Mouse (Mus musculus): ENCODE data around the gene Clec9a. TPM values are rescaled to one million over a fixed set of nuclear protein-coding genes. Genes with fewer than 3 reads are reported as not detected.

Clec9a gene
- polyA plus RNA-seq (2014; fragmentation: Nextera tagmentation; extraction: Ambion mirVana), result 0.41 and 0.45 TPM in 2 replicates

DNA sequence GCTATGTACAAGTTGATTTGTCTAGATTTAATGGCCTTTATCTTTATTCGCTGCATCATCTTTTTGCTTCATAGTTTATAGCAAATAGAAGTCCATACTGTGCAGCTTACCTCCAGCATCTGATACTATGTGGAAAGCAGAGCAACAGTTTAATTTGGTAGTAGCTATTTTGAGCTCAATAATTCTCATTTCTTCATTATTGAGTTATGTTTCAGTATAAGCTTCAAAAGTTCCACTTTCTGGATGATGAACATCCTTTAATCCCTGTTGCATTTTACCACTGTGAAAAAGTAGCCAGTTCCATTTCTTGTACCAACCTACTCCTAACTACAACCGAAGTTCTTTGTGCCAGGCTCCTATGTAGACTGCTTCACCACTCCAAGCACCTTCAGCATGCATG lies at the start of gene Clec9a:
Clec9a (plus strand) TSS at position 301 of the 400 bp plus-strand sequence.
- H3K27me3 ChIP-seq (ENCODE audit: control insufficient read depth, insufficient read depth, low read length), result no peaks in the 10 kb centered on the region
- 86% methylated on average over 2 of the region's 2 CpGs for WGBS
- H3K4me3 ChIP-seq (ENCODE audit: low read length), result no peak within 1 kb of the TSS
- no peak within 1 kb of the TSS for H3K9ac ChIP-seq (ENCODE audit: low read depth, low read length)
- no peaks in the 10 kb centered on the region for H3K36me3 ChIP-seq (ENCODE audit: control insufficient read depth, insufficient read depth, low read length)
- no peaks in the 10 kb centered on the region for H3K4me1 ChIP-seq (ENCODE audit: control insufficient read depth, insufficient read depth, low read length)
- no peak within 1 kb of the TSS for H3K27ac ChIP-seq (ENCODE audit: low read depth, low read length)
- ATAC-seq (ENCODE audit: low FRiP score, low TSS enrichment), result no peak
- no peak within 1 kb of the TSS for H3K4me2 ChIP-seq (replicated peaks; ENCODE audit: low read depth, low read length)
- H3K9me3 ChIP-seq (ENCODE audit: control insufficient read depth, low read length), result no peaks in the 10 kb centered on the region

DNA sequence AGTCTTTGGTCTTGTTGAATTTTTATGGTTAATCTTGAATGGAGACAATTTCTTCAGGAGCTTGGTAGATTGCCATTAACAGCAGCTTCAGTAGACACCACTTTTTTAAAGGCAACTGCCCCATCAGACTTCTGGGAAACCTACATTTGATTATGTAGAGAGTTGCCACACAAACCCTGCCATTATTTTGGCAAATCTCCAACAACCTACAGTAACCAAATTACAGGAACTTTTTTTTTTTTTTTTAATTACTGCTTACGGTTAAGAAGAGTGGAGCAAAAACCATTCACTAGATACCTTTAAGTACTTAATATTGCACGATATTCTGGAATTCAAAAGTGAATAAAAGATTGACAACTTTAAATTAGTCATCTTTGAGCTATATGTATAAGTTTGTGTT lies 49.1 kb upstream of the Clec9a start:
- Histone ChIP-seq H3K4me1 (ENCODE audit: control insufficient read depth, insufficient read depth, low read length) (no peaks in the 10 kb centered on the region), H3K27me3 (ENCODE audit: control insufficient read depth, insufficient read depth, low read length) (no peaks in the 10 kb centered on the region), H3K36me3 (ENCODE audit: control insufficient read depth, insufficient read depth, low read length) (no peaks in the 10 kb centered on the region), H3K27ac (ENCODE audit: low read depth, low read length) (no peak overlapping the region), H3K4me2 (replicated peaks; ENCODE audit: low read depth, low read length) (no peak overlapping the region), H3K9ac (ENCODE audit: low read depth, low read length) (no peak overlapping the region), H3K9me3 (ENCODE audit: control insufficient read depth, low read length) (no peaks in the 10 kb centered on the region), H3K4me3 (ENCODE audit: low read length) (no peak overlapping the region)
- WGBS, result 91% methylated on average over 2 of the region's 2 CpGs
- no peak for ATAC-seq (ENCODE audit: low FRiP score, low TSS enrichment)

DNA sequence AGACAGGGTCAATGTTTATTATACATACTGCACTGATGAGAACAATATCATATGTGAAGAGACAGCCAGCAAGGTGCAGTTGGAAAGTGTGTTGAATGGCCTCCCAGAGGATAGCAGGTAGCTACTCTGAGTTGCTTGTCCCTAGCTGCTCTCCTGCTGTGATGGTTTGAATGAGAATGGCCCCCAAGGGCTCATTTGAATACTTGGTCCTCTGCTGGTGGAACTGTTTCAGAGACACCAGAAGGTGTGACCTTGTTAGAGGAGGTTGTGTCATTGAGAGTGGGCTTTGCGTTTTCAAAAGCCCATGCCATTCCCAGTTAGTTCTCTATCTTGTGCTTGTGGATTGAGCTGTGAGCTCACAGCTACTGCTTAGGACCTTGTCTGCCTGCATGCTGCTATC lies 44.7 kb upstream of the Clec9a start:
- Histone ChIP-seq H3K4me2 (replicated peaks; ENCODE audit: low read depth, low read length) (no peak overlapping the region), H3K27ac (ENCODE audit: low read depth, low read length) (no peak overlapping the region), H3K4me3 (ENCODE audit: low read length) (no peak overlapping the region), H3K4me1 (ENCODE audit: control insufficient read depth, insufficient read depth, low read length) (no peaks in the 10 kb centered on the region), H3K36me3 (ENCODE audit: control insufficient read depth, insufficient read depth, low read length) (no peaks in the 10 kb centered on the region), H3K9me3 (ENCODE audit: control insufficient read depth, low read length) (no peaks in the 10 kb centered on the region), H3K9ac (ENCODE audit: low read depth, low read length) (no peak overlapping the region), H3K27me3 (ENCODE audit: control insufficient read depth, insufficient read depth, low read length) (no peaks in the 10 kb centered on the region)
- WGBS, result 40% methylated on average over 1 of the region's 1 CpGs
- no peak for ATAC-seq (ENCODE audit: low FRiP score, low TSS enrichment)

GRCm38 (mm10) chr6:129365959-129366359 lies 42.7 kb upstream of the Clec9a start:
- no peaks in the 10 kb centered on the region for H3K4me1 ChIP-seq (ENCODE audit: control insufficient read depth, insufficient read depth, low read length)
- H3K4me3 ChIP-seq (ENCODE audit: low read length), result no peak overlapping the region
- H3K27ac ChIP-seq (ENCODE audit: low read depth, low read length), result no peak overlapping the region
- no peak overlapping the region for H3K4me2 ChIP-seq (replicated peaks; ENCODE audit: low read depth, low read length)
- ATAC-seq (ENCODE audit: low FRiP score, low TSS enrichment), result peak; percentile 69; the same call in 1 of the 2 replicates
- H3K9ac ChIP-seq (ENCODE audit: low read depth, low read length), result no peak overlapping the region
- no peaks in the 10 kb centered on the region for H3K36me3 ChIP-seq (ENCODE audit: control insufficient read depth, insufficient read depth, low read length)
- H3K27me3 ChIP-seq (ENCODE audit: control insufficient read depth, insufficient read depth, low read length), result no peaks in the 10 kb centered on the region
- 19% methylated on average over 6 of the region's 6 CpGs for WGBS
- no peaks in the 10 kb centered on the region for H3K9me3 ChIP-seq (ENCODE audit: control insufficient read depth, low read length)

DNA sequence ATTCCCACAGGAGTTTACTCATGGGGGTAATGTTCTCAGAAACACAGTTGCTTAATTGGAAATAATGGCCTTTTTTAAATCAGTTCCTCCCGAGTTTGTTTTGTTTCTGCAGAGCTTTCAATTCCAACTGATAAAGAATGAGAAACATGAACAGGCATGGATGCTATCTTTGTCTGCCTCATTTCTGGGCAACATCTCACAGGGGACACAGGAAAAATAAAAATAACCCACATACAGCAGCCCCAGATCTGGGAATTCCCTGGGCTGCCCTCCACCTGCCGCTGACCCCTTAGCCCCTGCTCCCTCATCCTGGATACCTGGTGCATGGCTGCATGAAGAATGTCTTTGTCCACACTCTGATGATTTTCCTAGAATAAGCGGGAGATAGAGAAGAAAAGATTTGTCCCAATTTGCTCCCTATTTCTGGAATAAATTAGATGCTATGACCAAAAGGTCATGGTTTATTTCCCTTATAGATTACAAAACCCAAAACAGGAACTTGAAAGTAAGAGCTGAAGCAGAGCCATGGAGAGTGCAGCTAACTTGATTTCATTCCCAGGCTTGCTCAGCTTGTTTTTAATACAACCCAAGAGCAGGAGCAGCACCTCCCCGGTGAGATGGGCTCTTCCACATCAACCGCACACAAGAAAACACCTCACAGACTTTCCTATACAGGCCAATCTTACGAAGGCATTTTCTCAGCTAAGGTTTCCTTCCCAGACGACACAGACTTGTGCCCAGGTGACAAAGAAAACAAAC lies 39.1 kb upstream of the Clec9a start:
- Histone ChIP-seq H3K36me3 (ENCODE audit: control insufficient read depth, insufficient read depth, low read length) (no peaks in the 10 kb centered on the region), H3K4me2 (replicated peaks; ENCODE audit: low read depth, low read length) (no peak overlapping the region), H3K9ac (ENCODE audit: low read depth, low read length) (no peak overlapping the region), H3K4me1 (ENCODE audit: control insufficient read depth, insufficient read depth, low read length) (no peaks in the 10 kb centered on the region), H3K27ac (ENCODE audit: low read depth, low read length) (no peak overlapping the region), H3K27me3 (ENCODE audit: control insufficient read depth, insufficient read depth, low read length) (no peaks in the 10 kb centered on the region), H3K9me3 (ENCODE audit: control insufficient read depth, low read length) (no peaks in the 10 kb centered on the region), H3K4me3 (ENCODE audit: low read length) (no peak overlapping the region)
- no peak for ATAC-seq (ENCODE audit: low FRiP score, low TSS enrichment)
- 52% methylated on average over 7 of the region's 7 CpGs for WGBS

GRCm38 (mm10) chr6:129374937-129375471 lies 33.7 kb upstream of the Clec9a start:
- Histone ChIP-seq H3K27ac (ENCODE audit: low read depth, low read length) (no peak overlapping the region), H3K9me3 (ENCODE audit: control insufficient read depth, low read length) (no peaks in the 10 kb centered on the region), H3K4me3 (ENCODE audit: low read length) (no peak overlapping the region), H3K27me3 (ENCODE audit: control insufficient read depth, insufficient read depth, low read length) (no peaks in the 10 kb centered on the region), H3K4me2 (replicated peaks; ENCODE audit: low read depth, low read length) (no peak overlapping the region), H3K4me1 (ENCODE audit: control insufficient read depth, insufficient read depth, low read length) (no peaks in the 10 kb centered on the region), H3K9ac (ENCODE audit: low read depth, low read length) (no peak overlapping the region), H3K36me3 (ENCODE audit: control insufficient read depth, insufficient read depth, low read length) (no peaks in the 10 kb centered on the region)
- 78% methylated on average over 2 of the region's 2 CpGs for WGBS
- no peak for ATAC-seq (ENCODE audit: low FRiP score, low TSS enrichment)

GRCm38 (mm10) chr6:129380454-129380853 lies 28.2 kb upstream of the Clec9a start:
- H3K9ac ChIP-seq (ENCODE audit: low read depth, low read length), result no peak overlapping the region
- no peaks in the 10 kb centered on the region for H3K9me3 ChIP-seq (ENCODE audit: control insufficient read depth, low read length)
- WGBS, result 76% methylated on average over 4 of the region's 4 CpGs
- no peak overlapping the region for H3K4me3 ChIP-seq (ENCODE audit: low read length)
- H3K27ac ChIP-seq (ENCODE audit: low read depth, low read length), result no peak overlapping the region
- no peaks in the 10 kb centered on the region for H3K27me3 ChIP-seq (ENCODE audit: control insufficient read depth, insufficient read depth, low read length)
- H3K36me3 ChIP-seq (ENCODE audit: control insufficient read depth, insufficient read depth, low read length), result no peaks in the 10 kb centered on the region
- no peak overlapping the region for H3K4me2 ChIP-seq (replicated peaks; ENCODE audit: low read depth, low read length)
- no peak for ATAC-seq (ENCODE audit: low FRiP score, low TSS enrichment)
- no peaks in the 10 kb centered on the region for H3K4me1 ChIP-seq (ENCODE audit: control insufficient read depth, insufficient read depth, low read length)

DNA sequence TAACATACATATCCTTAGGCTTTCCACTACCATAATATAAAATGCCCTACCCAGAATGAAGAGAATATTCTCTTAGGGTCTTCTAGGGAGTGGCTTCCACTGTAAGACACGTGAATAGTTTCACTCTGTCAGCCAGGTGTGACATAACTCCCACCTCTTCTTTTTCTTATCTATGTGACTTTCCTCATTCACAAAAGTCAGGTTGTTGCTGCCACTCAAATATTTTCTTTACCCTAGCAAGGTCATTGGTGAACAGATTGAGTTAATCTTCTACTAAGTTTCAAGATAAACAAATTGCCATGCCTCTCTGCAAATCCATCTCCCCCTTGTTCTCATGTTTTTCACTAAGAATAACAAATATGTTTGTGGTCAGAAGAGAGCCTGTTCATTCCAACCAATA lies 26.9 kb upstream of the Clec9a start:
- no peak overlapping the region for H3K27ac ChIP-seq (ENCODE audit: low read depth, low read length)
- ATAC-seq (ENCODE audit: low FRiP score, low TSS enrichment), result no peak

DNA sequence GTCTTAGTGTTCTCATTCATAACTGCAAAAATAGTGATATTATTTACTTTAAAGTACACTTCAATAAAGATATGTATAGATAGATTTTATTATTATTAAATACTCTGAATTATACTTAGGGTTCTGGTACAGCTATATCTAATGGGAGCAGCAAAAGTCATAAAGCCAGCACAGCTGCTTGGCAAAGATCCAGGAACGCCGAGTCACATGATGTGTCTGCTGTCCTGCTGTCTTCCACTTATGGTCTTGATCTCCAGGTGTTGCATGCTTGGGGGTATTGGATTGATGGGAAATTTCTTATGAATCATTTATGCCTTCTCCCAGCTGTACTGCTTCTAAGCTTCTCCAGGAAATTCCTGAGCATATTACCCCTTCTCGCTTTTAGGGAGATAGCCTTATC lies 25.2 kb upstream of the Clec9a start:
- ATAC-seq (ENCODE audit: low FRiP score, low TSS enrichment), result no peak
- H3K27me3 ChIP-seq (ENCODE audit: control insufficient read depth, insufficient read depth, low read length), result no peaks in the 10 kb centered on the region

More for the DNA sequence above, 26.9 kb upstream of the Clec9a start:
- Histone ChIP-seq H3K9ac (ENCODE audit: low read depth, low read length) (no peak overlapping the region), H3K4me3 (ENCODE audit: low read length) (no peak overlapping the region), H3K9me3 (ENCODE audit: control insufficient read depth, low read length) (no peaks in the 10 kb centered on the region), H3K27me3 (ENCODE audit: control insufficient read depth, insufficient read depth, low read length) (no peaks in the 10 kb centered on the region), H3K4me2 (replicated peaks; ENCODE audit: low read depth, low read length) (no peak overlapping the region), H3K4me1 (ENCODE audit: control insufficient read depth, insufficient read depth, low read length) (no peaks in the 10 kb centered on the region), H3K36me3 (ENCODE audit: control insufficient read depth, insufficient read depth, low read length) (no peaks in the 10 kb centered on the region)
- 35% methylated on average over 1 of the region's 1 CpGs for WGBS

More for the DNA sequence above, 25.2 kb upstream of the Clec9a start:
- Histone ChIP-seq H3K9me3 (ENCODE audit: control insufficient read depth, low read length) (no peaks in the 10 kb centered on the region), H3K27ac (ENCODE audit: low read depth, low read length) (no peak overlapping the region), H3K4me1 (ENCODE audit: control insufficient read depth, insufficient read depth, low read length) (no peaks in the 10 kb centered on the region), H3K9ac (ENCODE audit: low read depth, low read length) (no peak overlapping the region), H3K4me2 (replicated peaks; ENCODE audit: low read depth, low read length) (no peak overlapping the region), H3K36me3 (ENCODE audit: control insufficient read depth, insufficient read depth, low read length) (no peaks in the 10 kb centered on the region), H3K4me3 (ENCODE audit: low read length) (no peak overlapping the region)
- 79% methylated on average over 3 of the region's 3 CpGs for WGBS
